Mouse (Mus musculus) liver, adult 2 months (tissue): ENCODE data around the gene Smap1. TPM values are rescaled to one million over a fixed set of nuclear protein-coding genes. Genes with fewer than 3 reads are reported as not detected.

Experiments used
- DNase-seq: peaks from one replicate; pipeline ENCODE4 v3.0.0-alpha.2; 2011; ENCODE audit warnings: low read depth, low spot score; ENCODE audit errors: extremely low read depth
- H3K27ac ChIP-seq: fragments of 200-500 bp; replicated peaks from 2 replicates; pipeline ENCODE4 v1.5.1; 2012; ENCODE audit warnings: low read depth, mild to moderate bottlenecking, control low read depth, inconsistent platforms, low read length; ENCODE audit not compliant: insufficient read depth
- H3K27me3 ChIP-seq: fragments of 200-500 bp; 2 replicates; pipeline ENCODE4 v1.6.1; 2012; ENCODE audit warnings: mild to moderate bottlenecking, moderate library complexity, low read length, inconsistent platforms; ENCODE audit not compliant: control insufficient read depth, insufficient read depth
- H3K36me3 ChIP-seq: fragments of 200-500 bp; 2 replicates; pipeline ENCODE4 v1.6.1; 2012; ENCODE audit warnings: low read length, inconsistent platforms; ENCODE audit not compliant: control insufficient read depth, insufficient read depth
- H3K4me1 ChIP-seq: fragments of 200-500 bp; 2 replicates; pipeline ENCODE4 v1.6.1; 2011; ENCODE audit warnings: low read length; ENCODE audit not compliant: control insufficient read depth, insufficient read depth
- H3K4me3 ChIP-seq: fragments of 200-500 bp; 2 replicates; pipeline ENCODE4 v1.5.1; 2011; ENCODE audit warnings: low read depth, mild to moderate bottlenecking, control low read depth, low read length, moderate library complexity; ENCODE audit not compliant: insufficient read depth
- H3K79me2 ChIP-seq: fragments of 200-500 bp; 2 replicates; pipeline ENCODE4 v1.6.1; 2012; ENCODE audit warnings: inconsistent platforms, mild to moderate bottlenecking, low read length, moderate library complexity; ENCODE audit not compliant: control insufficient read depth, insufficient read depth
- H3K9ac ChIP-seq: fragments of 200-500 bp; 2 replicates; pipeline ENCODE4 v1.6.1; 2012; ENCODE audit warnings: low read depth, mild to moderate bottlenecking, control low read depth, inconsistent platforms, low read length
- CTCF ChIP-seq: fragments of 200-500 bp; IDR thresholded peaks from 2 replicates; pipeline ENCODE4 v1.5.1; 2011; ENCODE audit warnings: low read depth, low read length, control low read depth
- POLR2A ChIP-seq: fragments of 200-500 bp; IDR thresholded peaks from 2 replicates; pipeline ENCODE4 v1.6.1; 2011; ENCODE audit warnings: low read length, control low read depth; ENCODE audit not compliant: insufficient read depth; ENCODE audit errors: extremely low read depth
- WGBS: fragments of 180-500 bp; shearing (Covaris S2); methylation state at CpG from one replicate; pipeline ENCODE4 v1.1.7; 2018; 5-methylcytosine and 5-hydroxymethylcytosine counted together
- polyA plus RNA-seq: library from polyadenylated mRNA; depleted of rRNA; stranded (reverse); fragments of >200 nt; gene quantifications from 2 replicates; pipeline ENCODE4 v1.2.3, GENCODE M21; 2012
- total RNA-seq: library from RNA; depleted of rRNA; stranded (reverse); fragments of >200 nt; gene quantifications from 2 replicates; pipeline ENCODE4 v1.2.3, GENCODE M21; 2014

The Smap1 gene
- total and polyA plus RNA-seq, 2 experiments, result 11.2 to 14.4 TPM

DNA sequence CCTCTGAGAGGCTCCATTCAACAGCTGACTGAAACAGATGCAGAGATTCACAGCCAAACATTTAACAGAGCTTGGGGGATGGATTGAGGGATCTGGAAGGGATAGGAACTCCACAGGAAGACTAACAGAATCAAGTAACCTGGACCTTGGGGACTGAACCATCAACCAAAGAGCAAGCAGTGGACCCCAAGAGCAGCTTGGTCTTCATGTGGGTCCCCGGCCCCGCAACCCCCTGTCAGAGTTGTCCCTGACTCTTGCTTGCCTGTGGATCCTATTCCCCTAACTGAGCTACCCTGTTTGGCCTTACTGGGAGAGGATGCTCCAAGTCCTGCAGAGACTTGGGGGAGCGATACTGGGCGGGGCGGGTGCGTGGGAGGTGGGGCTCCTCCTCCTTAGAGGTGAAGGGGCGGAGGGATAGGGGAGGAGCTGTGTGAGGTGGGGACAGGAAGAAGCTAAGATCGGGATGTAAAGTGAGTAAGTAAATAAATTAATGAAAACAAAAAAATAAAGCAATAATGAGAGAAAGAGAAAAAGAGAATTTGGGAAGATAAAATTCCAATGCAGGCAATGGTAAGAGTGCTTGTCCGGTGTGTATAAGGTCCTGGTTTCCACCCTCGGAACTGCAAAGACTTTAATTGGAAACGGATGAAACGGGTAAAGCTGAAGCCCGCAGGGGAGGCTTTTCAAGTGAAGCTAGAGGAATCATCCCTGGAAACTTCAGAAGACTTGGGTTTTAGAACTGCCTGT, 36.7 kb upstream of the Smap1 start:
- WGBS, result 26% methylated on average over 13 of the region's 13 CpGs
- Histone ChIP-seq H3K27me3 (0 out of 2 replicates have a peak, but pooled peaks cover 3% of the 10 kb centered on the region), H3K79me2 (no peaks in the 10 kb centered on the region), H3K27ac (no peak overlapping the region), H3K4me1 (no peaks in the 10 kb centered on the region), H3K9ac (no peak overlapping the region), H3K4me3 (no peak overlapping the region), H3K36me3 (no peaks in the 10 kb centered on the region)
- TF ChIP-seq POLR2A (no peak), CTCF (no peak)
- no peak for DNase-seq

DNA sequence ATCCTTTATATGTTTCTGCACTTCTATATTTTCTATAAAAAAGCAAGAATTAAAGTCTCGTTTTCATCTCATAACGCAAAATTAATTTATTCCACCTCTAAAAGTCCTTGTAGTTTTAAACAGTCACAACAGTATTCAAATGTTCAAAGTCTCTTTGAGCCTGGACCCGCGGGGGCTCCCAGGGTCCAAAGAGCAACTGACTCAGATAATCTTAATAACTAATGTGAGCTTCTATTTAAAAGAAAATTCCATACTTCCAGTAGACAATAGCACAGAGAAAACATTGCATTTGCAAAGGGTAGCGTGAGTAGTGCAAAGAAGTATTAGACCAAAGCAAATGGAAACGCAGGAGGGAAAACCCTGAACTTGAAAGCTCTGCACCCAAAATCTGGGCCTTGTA, 36.0 kb upstream of the Smap1 start:
- H3K4me3 ChIP-seq, result no peak overlapping the region
- 85% methylated on average over 6 of the region's 6 CpGs for WGBS
- no peaks in the 10 kb centered on the region for H3K4me1 ChIP-seq
- H3K79me2 ChIP-seq, result no peaks in the 10 kb centered on the region
- 0 out of 2 replicates have a peak, but pooled peaks cover 3% of the 10 kb centered on the region for H3K27me3 ChIP-seq
- DNase-seq, result no peak
- H3K27ac ChIP-seq, result no peak overlapping the region
- no peak for TF ChIP-seq POLR2A
- no peak for TF ChIP-seq CTCF
- no peaks in the 10 kb centered on the region for H3K36me3 ChIP-seq
- no peak overlapping the region for H3K9ac ChIP-seq

DNA sequence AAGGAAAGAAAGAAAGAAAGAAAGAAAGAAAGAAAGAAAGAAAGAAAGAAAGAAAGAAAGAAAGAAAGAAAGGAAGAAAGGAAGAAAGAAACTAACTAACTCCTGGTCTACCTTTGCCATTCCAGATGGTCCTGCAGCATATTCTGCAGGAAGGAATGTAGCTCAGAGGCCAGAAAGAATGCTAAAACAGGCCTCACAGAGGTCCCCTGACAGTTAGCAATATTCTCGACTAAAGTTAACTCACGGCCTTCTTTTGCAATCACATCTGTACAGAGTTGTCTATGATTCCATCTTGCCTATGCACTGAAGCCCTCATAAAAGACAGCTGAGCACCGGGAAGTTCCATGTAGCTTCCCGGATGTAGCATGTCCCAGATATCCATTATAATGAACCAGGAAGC, 33.4 kb upstream of the Smap1 start:
- Histone ChIP-seq H3K4me3 (no peak overlapping the region), H3K79me2 (no peaks in the 10 kb centered on the region), H3K4me1 (no peaks in the 10 kb centered on the region), H3K27ac (no peak overlapping the region), H3K9ac (no peak overlapping the region), H3K36me3 (no peaks in the 10 kb centered on the region), H3K27me3 (0 out of 2 replicates have a peak, but pooled peaks cover 3% of the 10 kb centered on the region)
- no peak for DNase-seq
- WGBS, result 88% methylated on average over 4 of the region's 4 CpGs
- TF ChIP-seq POLR2A, result no peak

DNA sequence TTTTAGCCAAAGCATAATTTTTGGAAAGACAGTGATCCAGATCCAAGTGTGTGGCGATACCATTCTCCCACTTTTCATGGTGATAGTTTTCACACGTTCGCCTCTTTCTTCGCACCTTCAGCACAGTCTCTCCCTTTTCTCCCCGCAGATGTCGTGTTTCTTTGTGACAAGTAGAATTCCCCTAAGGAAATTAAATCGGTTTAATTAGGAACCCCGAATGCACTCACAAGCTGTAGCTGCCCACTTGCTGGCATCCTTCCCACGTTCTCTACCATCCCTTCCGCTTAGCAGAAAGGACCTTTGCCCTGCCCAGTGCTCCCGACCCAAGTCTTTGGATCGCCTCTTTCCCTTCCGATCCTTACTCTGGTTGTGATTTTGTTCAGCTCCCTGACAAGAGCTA, 31.8 kb upstream of the Smap1 start:
- 85% methylated on average over 13 of the region's 13 CpGs for WGBS
- 0 out of 2 replicates have a peak, but pooled peaks cover 3% of the 10 kb centered on the region for H3K27me3 ChIP-seq
- no peak for DNase-seq

DNA sequence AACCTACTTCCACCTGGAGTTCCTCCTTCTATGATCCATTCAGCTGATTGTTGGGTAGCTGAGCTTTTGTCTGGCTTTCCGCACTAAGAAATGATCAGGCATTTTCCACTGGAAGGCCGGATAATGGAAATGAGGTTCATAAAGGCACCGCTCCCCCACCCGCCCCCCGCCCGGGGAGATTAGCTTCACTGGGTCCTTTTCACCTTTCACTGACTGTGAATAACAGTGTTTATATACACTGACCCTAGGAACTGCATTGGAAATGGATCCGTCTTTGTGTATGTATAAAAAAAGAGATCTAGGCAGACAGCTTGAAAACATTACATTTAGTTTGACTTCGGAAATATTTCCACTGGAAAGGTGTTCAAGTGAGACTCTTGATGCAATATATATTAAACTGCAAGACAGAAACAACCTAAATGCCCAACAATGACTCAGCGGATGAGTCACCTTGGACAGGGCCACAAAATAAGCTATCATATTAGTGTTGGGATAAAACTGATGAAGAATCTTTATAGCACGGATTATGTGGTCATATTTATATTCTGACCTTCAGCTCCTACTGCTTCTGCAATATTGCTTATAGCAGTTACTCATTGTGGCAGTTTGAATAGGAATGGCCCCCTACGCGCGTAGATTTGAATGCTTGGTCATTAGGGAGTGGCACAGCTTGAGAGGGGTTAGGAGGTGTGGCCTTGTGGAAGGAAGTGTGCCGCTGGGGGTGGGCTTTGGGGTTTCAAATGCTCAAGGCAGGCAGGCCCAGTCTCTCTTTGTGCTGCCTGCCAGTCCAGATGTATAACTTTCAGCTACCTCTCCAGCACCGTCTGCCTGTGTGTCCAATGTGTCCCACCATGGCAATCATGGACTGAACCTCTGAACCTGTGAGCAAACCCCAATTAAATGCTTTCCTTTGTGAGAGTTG, 26.9 kb upstream of the Smap1 start:
- H3K4me1 ChIP-seq, result no peaks in the 10 kb centered on the region
- WGBS, result 92% methylated on average over 15 of the region's 15 CpGs
- no peak for DNase-seq
- no peak for TF ChIP-seq CTCF
- no peak for TF ChIP-seq POLR2A
- H3K79me2 ChIP-seq, result no peaks in the 10 kb centered on the region
- H3K9ac ChIP-seq, result no peak overlapping the region
- H3K36me3 ChIP-seq, result no peaks in the 10 kb centered on the region
- H3K4me3 ChIP-seq, result no peak overlapping the region
- no peaks in the 10 kb centered on the region for H3K27me3 ChIP-seq
- H3K27ac ChIP-seq, result no peak overlapping the region

More for the DNA sequence above, 31.8 kb upstream of the Smap1 start:
- Histone ChIP-seq H3K4me1 (no peaks in the 10 kb centered on the region), H3K79me2 (no peaks in the 10 kb centered on the region), H3K9ac (no peak overlapping the region), H3K27ac (no peak overlapping the region), H3K4me3 (no peak overlapping the region), H3K36me3 (no peaks in the 10 kb centered on the region)
- TF ChIP-seq CTCF (no peak), POLR2A (no peak)

DNA sequence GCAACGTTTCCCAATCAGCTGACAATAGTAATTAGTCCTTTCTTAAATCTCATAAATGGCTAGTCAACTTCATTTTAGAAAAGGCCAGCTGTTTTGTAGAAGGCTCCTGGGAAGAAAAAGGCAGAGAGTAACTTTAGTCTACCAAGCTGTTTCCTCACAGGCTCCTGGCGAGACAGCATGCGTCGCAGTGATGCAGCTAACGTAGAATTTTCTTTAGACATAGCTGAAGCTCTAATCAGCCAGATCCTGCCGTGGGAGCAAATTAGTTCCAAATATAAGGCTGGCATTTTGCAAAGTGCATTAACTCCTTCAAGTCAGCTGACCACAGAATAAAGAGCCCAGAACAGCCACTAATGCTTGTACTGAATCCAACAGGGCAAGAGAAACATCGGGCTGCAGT, 26.2 kb upstream of the Smap1 start:
- WGBS, result 86% methylated on average over 7 of the region's 7 CpGs
- H3K27me3 ChIP-seq, result no peaks in the 10 kb centered on the region
- no peaks in the 10 kb centered on the region for H3K36me3 ChIP-seq
- DNase-seq, result no peak
- no peak overlapping the region for H3K4me3 ChIP-seq
- H3K27ac ChIP-seq, result no peak overlapping the region
- no peaks in the 10 kb centered on the region for H3K79me2 ChIP-seq
- no peak for TF ChIP-seq POLR2A
- no peak for TF ChIP-seq CTCF
- H3K4me1 ChIP-seq, result no peaks in the 10 kb centered on the region
- H3K9ac ChIP-seq, result no peak overlapping the region
